In genomic region chr3:102460986-102461385, GRCm38 (mm10) we compare ENCODE assay signal across 27 mouse cellular contexts. TPM values are rescaled to one million over a fixed set of nuclear protein-coding genes. Genes with fewer than 3 reads are reported as not detected.
A peak's percentile ranks its signal among the peaks of the same experiment; 100 is the strongest.
DNase-seq lines count a peak whose midpoint lies in the region; ATAC-seq and TF ChIP-seq lines count a peak whose summit lies in the region.
"Had no signal": no experiment of that assay in that cellular context is flagged by ENCODE, and none has a peak within 500 bp of the region (broad histone marks: within the 10 kb centered on the region; RNA-seq: fewer than 3 reads in every experiment).

No protein-coding gene starts in this region.

- TF ChIP-seq CTCF in gastrocnemius, adult 2 months (IDR thresholded peaks at IDR 0.05): no peak

- peak overlapping the region; percentile 35; the same call in 1 of the 2 replicates for H3K27ac ChIP-seq in gastrocnemius, adult 2 months
- no peak overlapping the region for H3K27ac ChIP-seq in limb, embryonic 14.5 days (replicated peaks; ENCODE audit: low read depth, low read length)
- H3K27ac ChIP-seq: embryonic facial prominence, embryonic 12.5 days; embryonic facial prominence, embryonic 15.5 days; heart, adult 2 months; hindbrain, embryonic 12.5 days; hindbrain, embryonic 15.5 days had no signal

- no peak overlapping the region for H3K4me3 ChIP-seq in gastrocnemius, adult 2 months
- no peak overlapping the region for H3K4me3 ChIP-seq in limb, embryonic 14.5 days (replicated peaks; ENCODE audit: low read length)
- H3K4me3 ChIP-seq: embryonic facial prominence, embryonic 12.5 days; embryonic facial prominence, embryonic 15.5 days; heart, adult 2 months; hindbrain, embryonic 12.5 days; hindbrain, embryonic 15.5 days had no signal

- H3K9ac ChIP-seq in limb, embryonic 14.5 days (ENCODE audit: low read depth, low read length, severe bottlenecking): no peak overlapping the region
- H3K9ac ChIP-seq: embryonic facial prominence, embryonic 12.5 days; embryonic facial prominence, embryonic 15.5 days; forebrain, postnatal 0 days; hindbrain, embryonic 12.5 days; hindbrain, embryonic 15.5 days had no signal

- no peak for TF ChIP-seq POLR2A in limb, embryonic 14.5 days (IDR thresholded peaks at IDR 0.05; ENCODE audit: borderline replicate concordance, extremely low read depth, insufficient read depth, insufficient read length)

- H3K27me3 ChIP-seq in limb, embryonic 14.5 days (ENCODE audit: control insufficient read depth, insufficient read depth, low read length): no peaks in the 10 kb centered on the region
- H3K27me3 ChIP-seq: embryonic facial prominence, embryonic 12.5 days; embryonic facial prominence, embryonic 15.5 days; hindbrain, embryonic 12.5 days; hindbrain, embryonic 15.5 days had no signal

- H3K4me2 ChIP-seq in limb, embryonic 14.5 days (replicated peaks; ENCODE audit: low read depth, low read length, severe bottlenecking): no peak overlapping the region
- H3K4me2 ChIP-seq: embryonic facial prominence, embryonic 12.5 days; embryonic facial prominence, embryonic 15.5 days; heart, embryonic 11.5 days; hindbrain, embryonic 12.5 days; hindbrain, embryonic 15.5 days had no signal

- peak; percentile 72; the same call in 1 of the 2 replicates for ATAC-seq in limb, embryonic 14.5 days (ENCODE audit: low FRiP score, low read depth)
- ATAC-seq: CD4-positive, CD25-positive, alpha-beta regulatory T cell, adult 4 months; forebrain, embryonic 14.5 days; forebrain, postnatal 0 days had no signal

- no peak for DNase-seq in gastrocnemius, adult 2 months
- no peak for DNase-seq in gastrocnemius, adult 18-20 months (ENCODE audit: low spot score)
- peak; percentile 2 for DNase-seq in urinary bladder, postnatal 25 days (ENCODE audit: low spot score)
- DNase-seq in urinary bladder, postnatal 14 days (ENCODE audit: low spot score): no peak
- DNase-seq in limb, embryonic 14.5 days (ENCODE audit: low spot score): no peak
- peak; percentile 2 for DNase-seq in testis, postnatal 14 days (ENCODE audit: low spot score)
- no peak for DNase-seq in left cerebral cortex, postnatal 36 days (ENCODE audit: low spot score in 2 of 2)
- DNase-seq in cerebellum, adult 11-12 months: no peak
- DNase-seq: adrenal gland, adult 2 months; adrenal gland, postnatal 14 days; cerebellum, adult 11 months; cerebellum, adult 8-10 months; cerebellum, postnatal 10 days; cerebellum, postnatal 36 days; embryo, embryonic 11 days; forebrain, postnatal 0 days; gastrocnemius, postnatal 25 days; heart, adult 2 months had no signal

- intact Hi-C loops in gastrocnemius, adult 2 months (cut with DNase I): loop anchor here (10.0 kb wide), 1 partner anchor 126 kb away; no protein-coding TSS in a partner anchor
- intact Hi-C loops in left cerebral cortex, postnatal 36 days (cut with DNase I): loop anchor here (10.0 kb wide), 2 partner anchors 126 to 234 kb away; no protein-coding TSS in a partner anchor

- H3K4me1 ChIP-seq in limb, embryonic 14.5 days (ENCODE audit: control insufficient read depth, insufficient read depth, low read length): peaks cover 9% of the 10 kb centered on the region
- H3K4me1 ChIP-seq: embryonic facial prominence, embryonic 12.5 days; hindbrain, embryonic 12.5 days; hindbrain, embryonic 15.5 days had no signal

- no peaks in the 10 kb centered on the region for H3K36me3 ChIP-seq in limb, embryonic 14.5 days (ENCODE audit: control insufficient read depth, insufficient read depth, low read length)
- H3K36me3 ChIP-seq: embryonic facial prominence, embryonic 12.5 days; embryonic facial prominence, embryonic 15.5 days; hindbrain, embryonic 12.5 days; hindbrain, embryonic 15.5 days had no signal

- WGBS in limb, embryonic 14.5 days: 21% methylated on average over 6 of the region's 6 CpGs

- H3K9me3 ChIP-seq in limb, embryonic 14.5 days (ENCODE audit: control insufficient read depth, low read length): no peaks in the 10 kb centered on the region
- H3K9me3 ChIP-seq: embryonic facial prominence, embryonic 12.5 days; embryonic facial prominence, embryonic 15.5 days; hindbrain, embryonic 12.5 days; hindbrain, embryonic 15.5 days had no signal

RNA-seq across cellular contexts. Expression of gene Ngf, which starts 8.7 kb away (rescaled TPM):
- total RNA-seq in gastrocnemius, adult 2 months (2021): under 1 TPM; 0.74 to 0.89 TPM
- total RNA-seq in gastrocnemius, adult 18-20 months (2021): under 1 TPM; 0.52 to 0.68 TPM
- polyA plus RNA-seq in limb, embryonic 14.5 days (2012; rRNA removed): 42.0 and 49.1 TPM in 2 replicates
- polyA plus RNA-seq in limb, embryonic 14.5 days (2014; fragmentation: Nextera tagmentation; extraction: Ambion mirVana): 14.6 and 16.1 TPM in 2 replicates
- 1 to 10 TPM; 5.2 to 6.6 TPM for total RNA-seq in left cerebral cortex, postnatal 36 days (2021)
- total RNA-seq: hematopoietic stem cell, adult 5-6 weeks; MEL had no signal
- polyA plus RNA-seq: CD4-positive, CD25-positive, alpha-beta regulatory T cell, adult 4 months had no signal

Comparison
In these comparisons a context has a peak if more than half of its experiments do, and no peak if none do; other contexts are left out.
1. DNase-seq: peak in urinary bladder, postnatal 25 days (single experiment) and testis, postnatal 14 days (single experiment); none in gastrocnemius, adult 2 months (single experiment), gastrocnemius, adult 18-20 months (single experiment), urinary bladder, postnatal 14 days (single experiment), limb, embryonic 14.5 days (single experiment), left cerebral cortex, postnatal 36 days (0 of 2) and cerebellum, adult 11-12 months (single experiment).